Mouse (Mus musculus): ENCODE data around the gene Znrd1as. TPM values are rescaled to one million over a fixed set of nuclear protein-coding genes. Genes with fewer than 3 reads are reported as not detected.

Gene Znrd1as
- polyA plus RNA-seq (2014; fragmentation: Illumina TruSeq; extraction: RNeasy Lipid Tissue Mini Kit (QIAGEN cat#74804); ENCODE audit: low read depth, low replicate concordance), result 30.8 TPM

GRCm38 (mm10) chr17:36957999-36958743 lies at the start of gene Znrd1as, which contains the start of gene Znrd1:
Gene Znrd1as, plus strand, starts transcription at chr17:36958592.
Gene Znrd1, minus strand, starts transcription at chr17:36958559.

DNA sequence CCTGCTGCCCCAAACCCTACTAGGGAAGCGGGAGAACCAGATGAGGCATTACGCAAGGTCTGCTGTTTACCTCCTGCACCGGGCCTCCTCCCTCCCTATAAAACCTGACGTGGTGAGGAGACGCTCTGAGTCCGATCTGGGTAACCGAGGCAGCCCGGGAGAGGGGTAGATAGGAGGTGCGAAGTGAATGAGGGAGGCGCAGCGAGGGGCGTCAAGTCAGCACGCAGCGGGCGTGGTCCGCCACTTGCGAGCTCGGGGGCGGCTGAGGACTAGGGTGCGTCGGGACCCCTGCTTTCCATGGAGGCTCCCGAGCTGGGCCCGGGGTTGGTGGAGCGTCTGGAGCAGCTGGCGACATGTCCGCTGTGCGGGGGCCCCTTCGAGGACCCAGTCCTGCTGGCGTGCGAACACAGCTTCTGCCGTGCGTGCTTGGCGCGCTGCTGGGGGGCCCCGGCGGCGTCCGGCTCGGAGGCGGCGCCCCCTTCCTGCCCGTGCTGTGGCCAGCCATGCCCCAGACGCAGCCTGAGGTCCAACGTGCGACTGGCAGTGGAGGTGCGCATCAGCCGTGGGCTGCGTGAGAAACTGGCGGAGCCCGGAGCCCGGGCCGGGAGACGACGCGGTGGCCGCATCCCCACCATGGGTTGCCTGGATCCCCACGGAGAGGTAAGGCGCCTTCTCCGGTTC lies 15.5 kb upstream of the Znrd1as start, which contains the start of gene Rnf39:
Gene Rnf39, plus strand, starts transcription at position 128 of the 681 bp plus-strand sequence.

GRCm38 (mm10) chr17:36950981-36951947 lies 7.1 kb upstream of the Znrd1as start, which contains the start of gene Ppp1r11:
Gene Ppp1r11, minus strand, starts transcription at chr17:36951741.

GRCm38 (mm10) chr17:36981221-36981813 lies 22.9 kb downstream of the Znrd1as start, which contains the start of gene 2410137M14Rik:
Gene 2410137M14Rik, minus strand, starts transcription at chr17:36981237.

DNA sequence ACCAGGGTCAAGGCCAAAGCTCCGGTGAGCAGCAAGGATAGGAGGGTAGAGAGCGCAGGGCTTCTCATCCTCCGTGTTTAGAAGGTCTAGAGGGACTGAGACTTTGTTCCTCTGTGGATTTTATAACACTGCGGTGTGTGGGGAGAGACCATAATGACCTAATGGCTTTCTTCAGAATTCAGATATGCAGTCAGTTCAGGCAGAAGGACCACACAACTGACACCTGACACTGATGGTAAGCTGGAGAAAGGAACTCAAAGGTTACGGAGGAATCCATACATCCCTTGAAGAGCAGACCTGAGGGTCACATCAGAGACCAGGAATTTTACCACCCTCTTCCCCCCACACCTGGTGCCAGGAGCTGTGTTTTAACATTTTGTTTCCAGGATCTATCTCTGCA lies 31.0 kb downstream of the Znrd1as start, which contains the start of gene H2-M5:
Gene H2-M5, minus strand, starts transcription at position 101 of the 400 bp plus-strand sequence.

GRCm38 (mm10) chr17:37000863-37001262 lies 42.5 kb downstream of the Znrd1as start, which contains the start of gene Zfp57:
Gene Zfp57, plus strand, starts transcription at chr17:37001163.

Other genes with a start within 250 kb of the Znrd1as start
- not detected for gene H2-M10.5, start 185.7 kb upstream of the Znrd1as start, polyA plus RNA-seq (2014; fragmentation: Illumina TruSeq; extraction: RNeasy Lipid Tissue Mini Kit (QIAGEN cat#74804); ENCODE audit: low read depth, low replicate concordance)
- gene H2-M10.6, start 146.4 kb upstream of the Znrd1as start, polyA plus RNA-seq (2014; fragmentation: Illumina TruSeq; extraction: RNeasy Lipid Tissue Mini Kit (QIAGEN cat#74804); ENCODE audit: low read depth, low replicate concordance), result not detected
- gene Trim26, start 121.5 kb upstream of the Znrd1as start, polyA plus RNA-seq (2014; fragmentation: Illumina TruSeq; extraction: RNeasy Lipid Tissue Mini Kit (QIAGEN cat#74804); ENCODE audit: low read depth, low replicate concordance), result 22.8 TPM
- not detected for gene Trim15, start 91.4 kb upstream of the Znrd1as start, polyA plus RNA-seq (2014; fragmentation: Illumina TruSeq; extraction: RNeasy Lipid Tissue Mini Kit (QIAGEN cat#74804); ENCODE audit: low read depth, low replicate concordance)
- not detected for gene Trim10, start 89.0 kb upstream of the Znrd1as start, polyA plus RNA-seq (2014; fragmentation: Illumina TruSeq; extraction: RNeasy Lipid Tissue Mini Kit (QIAGEN cat#74804); ENCODE audit: low read depth, low replicate concordance)
- gene Trim40, start 68.5 kb upstream of the Znrd1as start, polyA plus RNA-seq (2014; fragmentation: Illumina TruSeq; extraction: RNeasy Lipid Tissue Mini Kit (QIAGEN cat#74804); ENCODE audit: low read depth, low replicate concordance), result not detected
- gene Trim31, start 60.5 kb upstream of the Znrd1as start, polyA plus RNA-seq (2014; fragmentation: Illumina TruSeq; extraction: RNeasy Lipid Tissue Mini Kit (QIAGEN cat#74804); ENCODE audit: low read depth, low replicate concordance), result not detected
- 3.8 TPM for gene Rnf39, start 15.7 kb upstream of the Znrd1as start, polyA plus RNA-seq (2014; fragmentation: Illumina TruSeq; extraction: RNeasy Lipid Tissue Mini Kit (QIAGEN cat#74804); ENCODE audit: low read depth, low replicate concordance)
- gene Ppp1r11, start 6.9 kb upstream of the Znrd1as start, polyA plus RNA-seq (2014; fragmentation: Illumina TruSeq; extraction: RNeasy Lipid Tissue Mini Kit (QIAGEN cat#74804); ENCODE audit: low read depth, low replicate concordance), result 6.2 TPM
- 10.4 TPM for gene Znrd1, start within 50 bp of the Znrd1as start, polyA plus RNA-seq (2014; fragmentation: Illumina TruSeq; extraction: RNeasy Lipid Tissue Mini Kit (QIAGEN cat#74804); ENCODE audit: low read depth, low replicate concordance)
- gene 2410137M14Rik, start 22.6 kb downstream of the Znrd1as start, polyA plus RNA-seq (2014; fragmentation: Illumina TruSeq; extraction: RNeasy Lipid Tissue Mini Kit (QIAGEN cat#74804); ENCODE audit: low read depth, low replicate concordance), result not detected
- not detected for gene H2-M5, start 30.9 kb downstream of the Znrd1as start, polyA plus RNA-seq (2014; fragmentation: Illumina TruSeq; extraction: RNeasy Lipid Tissue Mini Kit (QIAGEN cat#74804); ENCODE audit: low read depth, low replicate concordance)
- 1.9 TPM for gene Zfp57, start 42.6 kb downstream of the Znrd1as start, polyA plus RNA-seq (2014; fragmentation: Illumina TruSeq; extraction: RNeasy Lipid Tissue Mini Kit (QIAGEN cat#74804); ENCODE audit: low read depth, low replicate concordance)
- not detected for gene Mog, start 64.8 kb downstream of the Znrd1as start, polyA plus RNA-seq (2014; fragmentation: Illumina TruSeq; extraction: RNeasy Lipid Tissue Mini Kit (QIAGEN cat#74804); ENCODE audit: low read depth, low replicate concordance)
- gene Gabbr1, start 87.4 kb downstream of the Znrd1as start, polyA plus RNA-seq (2014; fragmentation: Illumina TruSeq; extraction: RNeasy Lipid Tissue Mini Kit (QIAGEN cat#74804); ENCODE audit: low read depth, low replicate concordance), result 2.8 TPM
- not detected for gene Olfr90, start 129.9 kb downstream of the Znrd1as start, polyA plus RNA-seq (2014; fragmentation: Illumina TruSeq; extraction: RNeasy Lipid Tissue Mini Kit (QIAGEN cat#74804); ENCODE audit: low read depth, low replicate concordance)
- gene Olfr91, start 139.7 kb downstream of the Znrd1as start, polyA plus RNA-seq (2014; fragmentation: Illumina TruSeq; extraction: RNeasy Lipid Tissue Mini Kit (QIAGEN cat#74804); ENCODE audit: low read depth, low replicate concordance), result not detected
- not detected for gene Olfr92, start 161.5 kb downstream of the Znrd1as start, polyA plus RNA-seq (2014; fragmentation: Illumina TruSeq; extraction: RNeasy Lipid Tissue Mini Kit (QIAGEN cat#74804); ENCODE audit: low read depth, low replicate concordance)
- gene Olfr93, start 202.9 kb downstream of the Znrd1as start, polyA plus RNA-seq (2014; fragmentation: Illumina TruSeq; extraction: RNeasy Lipid Tissue Mini Kit (QIAGEN cat#74804); ENCODE audit: low read depth, low replicate concordance), result not detected
- gene Ubd, start 235.3 kb downstream of the Znrd1as start, polyA plus RNA-seq (2014; fragmentation: Illumina TruSeq; extraction: RNeasy Lipid Tissue Mini Kit (QIAGEN cat#74804); ENCODE audit: low read depth, low replicate concordance), result 0.61 TPM
- gene Olfr94, start 242.4 kb downstream of the Znrd1as start, polyA plus RNA-seq (2014; fragmentation: Illumina TruSeq; extraction: RNeasy Lipid Tissue Mini Kit (QIAGEN cat#74804); ENCODE audit: low read depth, low replicate concordance), result not detected